Mouse (Mus musculus): Measurements from ENCODE around the gene Ccdc43. TPM values are rescaled to one million over a fixed set of nuclear protein-coding genes. Genes with fewer than 3 reads are reported as not detected.
A peak's percentile ranks its signal among the peaks of the same experiment; 100 is the strongest.
"Not testable (repeated sequence)": the region's sequence is repeated elsewhere in the genome, so short reads cannot be mapped to it uniquely, and the experiment has no call there.

Gene Ccdc43
- polyA plus RNA-seq, 1 experiment from 2014 or later, result 52.1 TPM

- no peaks in the 10 kb centered on the region for H3K27me3 ChIP-seq (ENCODE audit: insufficient read depth, low read length)
- no peaks in the 10 kb centered on the region for H3K9me3 ChIP-seq (ENCODE audit: low read length)
- WGBS, result 58% methylated on average over 5 of the region's 5 CpGs
- H3K4me3 ChIP-seq (ENCODE audit: low read length), result no peak overlapping the region
- H3K4me2 ChIP-seq (replicated peaks; ENCODE audit: low read depth, low read length), result no peak overlapping the region
- no peak for ATAC-seq (ENCODE audit: low FRiP score, low TSS enrichment)
- no peaks in the 10 kb centered on the region for H3K36me3 ChIP-seq (ENCODE audit: insufficient read depth, low read length)
- H3K4me1 ChIP-seq (ENCODE audit: insufficient read depth, low read length), result no peaks in the 10 kb centered on the region
- H3K27ac ChIP-seq (ENCODE audit: low read length), result no peak overlapping the region
- no peak overlapping the region for H3K9ac ChIP-seq (replicated peaks; ENCODE audit: low read length)
Measured at GRCm38 (mm10) chr11:102733146-102733545, 35.6 kb upstream of the Ccdc43 start.

GRCm38 (mm10) chr11:102731366-102731765 is 33.8 kb upstream of the Ccdc43 start:
- WGBS, result 88% methylated on average over 6 of the region's 6 CpGs

GRCm38 (mm10) chr11:102729835-102730234 is 32.3 kb upstream of the Ccdc43 start:
- H3K4me1 ChIP-seq (ENCODE audit: insufficient read depth, low read length), result no peaks in the 10 kb centered on the region
- H3K4me3 ChIP-seq (ENCODE audit: low read length), result no peak overlapping the region
- H3K4me2 ChIP-seq (replicated peaks; ENCODE audit: low read depth, low read length), result no peak overlapping the region
- no peaks in the 10 kb centered on the region for H3K36me3 ChIP-seq (ENCODE audit: insufficient read depth, low read length)
- 85% methylated on average over 3 of the region's 3 CpGs for WGBS
- H3K9me3 ChIP-seq (ENCODE audit: low read length), result no peaks in the 10 kb centered on the region
- ATAC-seq (ENCODE audit: low FRiP score, low TSS enrichment), result no peak
- H3K27ac ChIP-seq (ENCODE audit: low read length), result no peak overlapping the region
- no peaks in the 10 kb centered on the region for H3K27me3 ChIP-seq (ENCODE audit: insufficient read depth, low read length)
- H3K9ac ChIP-seq (replicated peaks; ENCODE audit: low read length), result no peak overlapping the region

More at GRCm38 (mm10) chr11:102731366-102731765, 33.8 kb upstream of the Ccdc43 start:
- Histone ChIP-seq H3K4me3 (ENCODE audit: low read length) (no peak overlapping the region), H3K27me3 (ENCODE audit: insufficient read depth, low read length) (no peaks in the 10 kb centered on the region), H3K27ac (ENCODE audit: low read length) (no peak overlapping the region), H3K9me3 (ENCODE audit: low read length) (no peaks in the 10 kb centered on the region), H3K4me1 (ENCODE audit: insufficient read depth, low read length) (no peaks in the 10 kb centered on the region), H3K9ac (replicated peaks; ENCODE audit: low read length) (no peak overlapping the region), H3K4me2 (replicated peaks; ENCODE audit: low read depth, low read length) (no peak overlapping the region), H3K36me3 (ENCODE audit: insufficient read depth, low read length) (no peaks in the 10 kb centered on the region)
- ATAC-seq (ENCODE audit: low FRiP score, low TSS enrichment), result no peak

- Histone ChIP-seq H3K9ac (replicated peaks; ENCODE audit: low read length) (no peak overlapping the region), H3K27me3 (ENCODE audit: insufficient read depth, low read length) (no peaks in the 10 kb centered on the region), H3K4me3 (ENCODE audit: low read length) (no peak overlapping the region), H3K36me3 (ENCODE audit: insufficient read depth, low read length) (no peaks in the 10 kb centered on the region), H3K9me3 (ENCODE audit: low read length) (no peaks in the 10 kb centered on the region), H3K4me1 (ENCODE audit: insufficient read depth, low read length) (no peaks in the 10 kb centered on the region), H3K4me2 (replicated peaks; ENCODE audit: low read depth, low read length) (no peak overlapping the region), H3K27ac (ENCODE audit: low read length) (no peak overlapping the region)
- ATAC-seq (ENCODE audit: low FRiP score, low TSS enrichment), result no peak
- WGBS, result 37% methylated on average over 7 of the region's 7 CpGs
Measured at GRCm38 (mm10) chr11:102728614-102729013, 31.0 kb upstream of the Ccdc43 start.

- WGBS, result 37% methylated on average over 3 of the region's 3 CpGs
- Histone ChIP-seq H3K9ac (replicated peaks; ENCODE audit: low read length) (no peak overlapping the region), H3K4me1 (ENCODE audit: insufficient read depth, low read length) (no peaks in the 10 kb centered on the region), H3K4me3 (ENCODE audit: low read length) (no peak overlapping the region), H3K4me2 (replicated peaks; ENCODE audit: low read depth, low read length) (no peak overlapping the region), H3K27me3 (ENCODE audit: insufficient read depth, low read length) (no peaks in the 10 kb centered on the region), H3K9me3 (ENCODE audit: low read length) (no peaks in the 10 kb centered on the region), H3K27ac (ENCODE audit: low read length) (no peak overlapping the region), H3K36me3 (ENCODE audit: insufficient read depth, low read length) (no peaks in the 10 kb centered on the region)
- no peak for ATAC-seq (ENCODE audit: low FRiP score, low TSS enrichment)
Measured at GRCm38 (mm10) chr11:102725574-102725973, 28.0 kb upstream of the Ccdc43 start.

GRCm38 (mm10) chr11:102716135-102716534 is 18.6 kb upstream of the Ccdc43 start:
- no peak overlapping the region for H3K9ac ChIP-seq (replicated peaks; ENCODE audit: low read length)
- no peak overlapping the region for H3K4me3 ChIP-seq (ENCODE audit: low read length)
- ATAC-seq (ENCODE audit: low FRiP score, low TSS enrichment), result no peak
- 76% methylated on average over 7 of the region's 7 CpGs for WGBS
- H3K4me2 ChIP-seq (replicated peaks; ENCODE audit: low read depth, low read length), result no peak overlapping the region
- H3K36me3 ChIP-seq (ENCODE audit: insufficient read depth, low read length), result no peaks in the 10 kb centered on the region
- no peaks in the 10 kb centered on the region for H3K27me3 ChIP-seq (ENCODE audit: insufficient read depth, low read length)
- peaks cover 6% of the 10 kb centered on the region; the same call in 1 of the 2 replicates for H3K9me3 ChIP-seq (ENCODE audit: low read length)
- H3K4me1 ChIP-seq (ENCODE audit: insufficient read depth, low read length), result no peaks in the 10 kb centered on the region
- no peak overlapping the region for H3K27ac ChIP-seq (ENCODE audit: low read length)

- not testable (repeated sequence) for H3K4me3 ChIP-seq (ENCODE audit: low read length); ATAC-seq (ENCODE audit: low FRiP score, low TSS enrichment); H3K27ac ChIP-seq (ENCODE audit: low read length); H3K4me1 ChIP-seq (ENCODE audit: insufficient read depth, low read length); H3K9me3 ChIP-seq (ENCODE audit: low read length); H3K9ac ChIP-seq (replicated peaks; ENCODE audit: low read length); H3K27me3 ChIP-seq (ENCODE audit: insufficient read depth, low read length); H3K36me3 ChIP-seq (ENCODE audit: insufficient read depth, low read length); H3K4me2 ChIP-seq (replicated peaks; ENCODE audit: low read depth, low read length)
- whole genome bisulfite sequencing, result 94% methylated on average over 2 of the region's 2 CpGs
Measured at GRCm38 (mm10) chr11:102714578-102714977, 17.0 kb upstream of the Ccdc43 start.

GRCm38 (mm10) chr11:102712411-102712810 is 14.8 kb upstream of the Ccdc43 start:
- no peak overlapping the region for H3K4me2 ChIP-seq (replicated peaks; ENCODE audit: low read depth, low read length)
- WGBS, result 90% methylated on average over 4 of the region's 4 CpGs
- H3K4me3 ChIP-seq (ENCODE audit: low read length), result no peak overlapping the region
- no peak overlapping the region for H3K27ac ChIP-seq (ENCODE audit: low read length)
- no peaks in the 10 kb centered on the region for H3K36me3 ChIP-seq (ENCODE audit: insufficient read depth, low read length)
- H3K27me3 ChIP-seq (ENCODE audit: insufficient read depth, low read length), result no peaks in the 10 kb centered on the region
- H3K9ac ChIP-seq (replicated peaks; ENCODE audit: low read length), result no peak overlapping the region
- no peak for ATAC-seq (ENCODE audit: low FRiP score, low TSS enrichment)
- peaks cover 6% of the 10 kb centered on the region; the same call in 1 of the 2 replicates for H3K9me3 ChIP-seq (ENCODE audit: low read length)
- no peaks in the 10 kb centered on the region for H3K4me1 ChIP-seq (ENCODE audit: insufficient read depth, low read length)

GRCm38 (mm10) chr11:102702206-102702605 is 4.6 kb upstream of the Ccdc43 start:
- WGBS, result 94% methylated on average over 6 of the region's 6 CpGs
- not testable (repeated sequence) for H3K4me3 ChIP-seq (ENCODE audit: low read length)

GRCm38 (mm10) chr11:102698018-102698476 is 465 bp upstream of the Ccdc43 start:
- Histone ChIP-seq H3K36me3 (ENCODE audit: insufficient read depth, low read length) (peaks cover 4% of the 10 kb centered on the region; the same call in 1 of the 2 replicates), H3K4me2 (replicated peaks; ENCODE audit: low read depth, low read length) (peak overlapping the region; percentile 84), H3K4me1 (ENCODE audit: insufficient read depth, low read length) (peaks cover 9% of the 10 kb centered on the region; the same call in 1 of the 2 replicates), H3K4me3 (ENCODE audit: low read length) (peak overlapping the region; percentile 90), H3K27me3 (ENCODE audit: insufficient read depth, low read length) (no peaks in the 10 kb centered on the region), H3K9me3 (ENCODE audit: low read length) (no peaks in the 10 kb centered on the region), H3K27ac (ENCODE audit: low read length) (peak overlapping the region; percentile 61; the same call in 1 of the 2 replicates), H3K9ac (replicated peaks; ENCODE audit: low read length) (peak overlapping the region; percentile 87)
- no peak for ATAC-seq (ENCODE audit: low FRiP score, low TSS enrichment)
- WGBS, result 11% methylated on average over 9 of the region's 9 CpGs

More at GRCm38 (mm10) chr11:102702206-102702605, 4.6 kb upstream of the Ccdc43 start:
- not testable (repeated sequence) for H3K27me3 ChIP-seq (ENCODE audit: insufficient read depth, low read length); ATAC-seq (ENCODE audit: low FRiP score, low TSS enrichment); H3K36me3 ChIP-seq (ENCODE audit: insufficient read depth, low read length); H3K9ac ChIP-seq (replicated peaks; ENCODE audit: low read length); H3K4me2 ChIP-seq (replicated peaks; ENCODE audit: low read depth, low read length); H3K27ac ChIP-seq (ENCODE audit: low read length); H3K9me3 ChIP-seq (ENCODE audit: low read length); H3K4me1 ChIP-seq (ENCODE audit: insufficient read depth, low read length)
